8 mouse cellular contexts compared by ENCODE assay signal in the genomic region with DNA sequence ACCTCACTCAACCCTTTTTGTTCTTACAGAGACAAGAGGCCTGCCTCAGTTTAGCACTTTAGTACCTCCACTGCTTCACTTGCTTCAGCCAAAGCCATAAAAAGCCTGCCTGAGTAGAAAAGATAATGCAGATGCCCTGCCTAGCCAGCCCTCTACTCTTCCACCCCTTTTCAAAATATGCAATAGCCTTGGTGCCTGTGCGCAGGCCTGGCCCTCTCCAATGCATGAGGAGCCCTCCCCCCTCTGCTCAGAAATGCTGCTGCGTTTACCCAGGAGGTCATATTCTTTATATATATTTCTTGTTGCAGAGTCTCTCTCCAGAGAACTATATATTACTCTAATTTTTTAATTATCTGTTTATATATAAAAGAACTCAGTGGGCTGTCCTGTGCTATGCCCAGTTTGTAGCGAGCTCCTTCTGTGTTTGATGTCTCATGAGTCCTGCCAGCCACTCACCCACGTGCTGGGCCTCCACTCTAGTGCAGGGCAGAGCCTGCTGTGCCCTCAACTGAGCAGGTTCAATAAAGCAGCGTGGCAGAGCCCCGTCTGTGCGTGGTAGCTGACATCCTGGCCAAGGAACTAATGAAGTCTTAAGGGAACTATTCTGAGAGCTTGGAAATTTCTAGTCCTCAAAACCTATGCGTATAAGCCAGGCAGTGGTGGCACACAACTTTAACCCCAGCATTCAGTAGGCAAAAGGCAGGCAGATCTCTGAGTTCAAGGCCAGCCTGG. TPM values are rescaled to one million over a fixed set of nuclear protein-coding genes. Genes with fewer than 3 reads are reported as not detected.
DNase-seq lines count a peak whose midpoint lies in the region; ATAC-seq and TF ChIP-seq lines count a peak whose summit lies in the region.

No protein-coding gene starts in this region.

- intact Hi-C loops in gastrocnemius, postnatal 14 days (cut with DNase I; ENCODE audit: low total_unique reads), result no loop called here

- no peaks in the 10 kb centered on the region; the same call in 1 of the 2 replicates for H3K4me1 ChIP-seq in lung, postnatal 0 days (ENCODE audit: insufficient read depth, low read depth, low read length)
- peaks cover 7% of the 10 kb centered on the region for H3K4me1 ChIP-seq in embryonic fibroblast, embryonic 13.5 days (ENCODE audit: control insufficient read depth, insufficient read depth, low read length)
- peaks cover 27% of the 10 kb centered on the region for H3K4me1 ChIP-seq in limb, embryonic 13.5 days
- H3K4me1 ChIP-seq in stomach, embryonic 14.5 days (ENCODE audit: control insufficient read depth, insufficient read depth, low read length), result peaks cover 25% of the 10 kb centered on the region

- no peaks in the 10 kb centered on the region for H3K9me3 ChIP-seq in lung, postnatal 0 days (ENCODE audit: low read length)
- H3K9me3 ChIP-seq in limb, embryonic 13.5 days, result no peaks in the 10 kb centered on the region
- no peaks in the 10 kb centered on the region for H3K9me3 ChIP-seq in stomach, embryonic 14.5 days (ENCODE audit: control insufficient read depth, low read depth, low read length)

- H3K36me3 ChIP-seq in lung, postnatal 0 days (ENCODE audit: insufficient read depth, low read length), result peaks cover 4% of the 10 kb centered on the region; the same call in 1 of the 2 replicates
- peaks cover 29% of the 10 kb centered on the region for H3K36me3 ChIP-seq in limb, embryonic 13.5 days
- peaks cover 9% of the 10 kb centered on the region; the same call in 1 of the 2 replicates for H3K36me3 ChIP-seq in stomach, embryonic 14.5 days (ENCODE audit: control insufficient read depth, insufficient read depth, low read length)

- no peaks in the 10 kb centered on the region for H3K27me3 ChIP-seq in lung, postnatal 0 days (replicated peaks; ENCODE audit: insufficient read depth, low read length)
- no peaks in the 10 kb centered on the region for H3K27me3 ChIP-seq in limb, embryonic 13.5 days
- no peaks in the 10 kb centered on the region for H3K27me3 ChIP-seq in stomach, embryonic 14.5 days (ENCODE audit: control insufficient read depth, insufficient read depth, low read length)

- no peak overlapping the region for H3K4me3 ChIP-seq in lung, postnatal 0 days (ENCODE audit: low read depth, low read length)
- no peak overlapping the region for H3K4me3 ChIP-seq in embryonic fibroblast, embryonic 13.5 days (ENCODE audit: insufficient read depth, low read length)
- H3K4me3 ChIP-seq in limb, embryonic 13.5 days, result no peak overlapping the region
- no peak overlapping the region for H3K4me3 ChIP-seq in stomach, embryonic 14.5 days (ENCODE audit: low read depth, low read length)

- TF ChIP-seq CTCF in lung, postnatal 0 days (IDR thresholded peaks at IDR 0.05), result no peak
- TF ChIP-seq CTCF in embryonic fibroblast, embryonic 13.5 days (IDR thresholded peaks at IDR 0.05; ENCODE audit: borderline replicate concordance, insufficient read depth, low read length), result no peak

- H3K27ac ChIP-seq in lung, postnatal 0 days (ENCODE audit: low read length), result peak overlapping the region; percentile 71
- H3K27ac ChIP-seq in embryonic fibroblast, embryonic 13.5 days (ENCODE audit: insufficient read depth, low read length), result peak overlapping the region; percentile 79
- peak overlapping the region; percentile 55; the same call in 1 of the 2 replicates for H3K27ac ChIP-seq in limb, embryonic 13.5 days
- H3K27ac ChIP-seq in stomach, embryonic 14.5 days (ENCODE audit: low read length), result peak overlapping the region; percentile 94

- TF ChIP-seq POLR2A in embryonic fibroblast, embryonic 13.5 days (IDR thresholded peaks at IDR 0.05; ENCODE audit: low read depth, low read length), result no peak

- WGBS in lung, postnatal 0 days, result 40% methylated on average over 8 of the region's 8 CpGs
- WGBS in limb, embryonic 13.5 days, result 31% methylated on average over 8 of the region's 8 CpGs
- 35% methylated on average over 8 of the region's 8 CpGs for WGBS in stomach, embryonic 14.5 days

- H3K9ac ChIP-seq in lung, postnatal 0 days (replicated peaks; ENCODE audit: low read depth), result no peak overlapping the region
- peak overlapping the region; percentile 13; the same call in 1 of the 2 replicates for H3K9ac ChIP-seq in limb, embryonic 13.5 days
- no peak overlapping the region for H3K9ac ChIP-seq in stomach, embryonic 14.5 days (replicated peaks; ENCODE audit: low read depth, low read length)

- no peak overlapping the region for H3K4me2 ChIP-seq in lung, postnatal 0 days (replicated peaks; ENCODE audit: low read depth, low read length)
- H3K4me2 ChIP-seq in limb, embryonic 13.5 days (replicated peaks), result no peak overlapping the region
- no peak overlapping the region for H3K4me2 ChIP-seq in stomach, embryonic 14.5 days (replicated peaks; ENCODE audit: low read depth, low read length)

- no peak for DNase-seq in lung, postnatal 0 days (ENCODE audit: low spot score)
- DNase-seq in lung, postnatal 25 days (ENCODE audit: low spot score), result no peak
- no peak for DNase-seq in left cerebral cortex, adult 8-10 months (ENCODE audit: low spot score in 2 of 2)
- no peak for DNase-seq in gastrocnemius, postnatal 14 days

- no peak; the same call in 1 of the 2 replicates for ATAC-seq in lung, postnatal 0 days
- peak; percentile 32; the same call in 1 of the 2 replicates for ATAC-seq in limb, embryonic 13.5 days (ENCODE audit: low FRiP score, low read depth)
- ATAC-seq in stomach, embryonic 14.5 days (ENCODE audit: insufficient number of reproducible peaks, insufficient read depth, low FRiP score, low read depth), result peak; percentile 30; the same call in 1 of the 2 replicates
- no peak for ATAC-seq in inflammation-experienced regulatory T-cells, adult 6 months

- TF ChIP-seq EP300 in lung, postnatal 0 days (IDR thresholded peaks at IDR 0.05), result no peak

RNA-seq across cellular contexts. Expression of a gene that starts 15.1 kb away (rescaled TPM):
- polyA plus RNA-seq in lung, postnatal 0 days (2015; fragmentation: Nextera tagmentation; extraction: Ambion mirVana), result 0.06 and 0.20 TPM in 2 replicates
- not detected in 2 replicates for polyA plus RNA-seq in embryonic fibroblast, embryonic 13.5 days (2011; ENCODE audit: insufficient read length, low read depth, missing spikeins)
- polyA plus RNA-seq in limb, embryonic 13.5 days (2015; fragmentation: Nextera tagmentation; extraction: Ambion mirVana), result 0.10 TPM in 1 of 2 replicates, not detected in the other
- 0.14 and 0.33 TPM in 2 replicates for polyA plus RNA-seq in stomach, embryonic 14.5 days (2014; fragmentation: Nextera tagmentation; extraction: Ambion mirVana)
- under 1 TPM in 2 of 3 experiments, not detected in 1; 0.33 to 0.55 TPM for polyA plus RNA-seq in inflammation-experienced regulatory T-cells, adult 6 months (2017; shearing (Covaris generic))
- total RNA-seq in left cerebral cortex, adult 8-10 months (2022), result under 1 TPM in 2 of 4 experiments, not detected in 2; 0.18 to 0.34 TPM
- under 1 TPM in 1 of 2 experiments, not detected in 1; 0.12 TPM for total RNA-seq in gastrocnemius, postnatal 14 days (2021)

RNA-seq across cellular contexts. Expression of a gene that starts 19.2 kb away (rescaled TPM):
- 12.3 and 14.2 TPM in 2 replicates for polyA plus RNA-seq in lung, postnatal 0 days (2015; fragmentation: Nextera tagmentation; extraction: Ambion mirVana)
- 7.1 and 11.5 TPM in 2 replicates for polyA plus RNA-seq in embryonic fibroblast, embryonic 13.5 days (2011; ENCODE audit: insufficient read length, low read depth, missing spikeins)
- polyA plus RNA-seq in limb, embryonic 13.5 days (2015; fragmentation: Nextera tagmentation; extraction: Ambion mirVana), result 6.6 and 7.3 TPM in 2 replicates
- polyA plus RNA-seq in stomach, embryonic 14.5 days (2014; fragmentation: Nextera tagmentation; extraction: Ambion mirVana), result 25.6 and 26.0 TPM in 2 replicates
- polyA plus RNA-seq in inflammation-experienced regulatory T-cells, adult 6 months (2017; shearing (Covaris generic)), result not detected
- total RNA-seq in left cerebral cortex, adult 8-10 months (2022), result 10 to 100 TPM; 13.5 to 15.9 (median 15.3) TPM
- 10 to 100 TPM; 22.0 to 26.9 TPM for total RNA-seq in gastrocnemius, postnatal 14 days (2021)

RNA-seq across cellular contexts. Expression of a gene that starts 20.0 kb away (rescaled TPM):
- polyA plus RNA-seq in lung, postnatal 0 days (2015; fragmentation: Nextera tagmentation; extraction: Ambion mirVana), result 0.24 and 0.56 TPM in 2 replicates
- polyA plus RNA-seq in embryonic fibroblast, embryonic 13.5 days (2011; ENCODE audit: insufficient read length, low read depth, missing spikeins), result 3.0 TPM in 2 replicates
- polyA plus RNA-seq in limb, embryonic 13.5 days (2015; fragmentation: Nextera tagmentation; extraction: Ambion mirVana), result 0.27 and 0.46 TPM in 2 replicates
- polyA plus RNA-seq in stomach, embryonic 14.5 days (2014; fragmentation: Nextera tagmentation; extraction: Ambion mirVana), result 2.1 and 2.2 TPM in 2 replicates
- under 1 TPM in 2 of 3 experiments, not detected in 1; 0.09 to 0.15 TPM for polyA plus RNA-seq in inflammation-experienced regulatory T-cells, adult 6 months (2017; shearing (Covaris generic))
- 100 to 1,000 TPM; 173 to 184 (median 176) TPM for total RNA-seq in left cerebral cortex, adult 8-10 months (2022)
- total RNA-seq in gastrocnemius, postnatal 14 days (2021), result 1 to 10 TPM; 1.8 to 2.4 TPM

RNA-seq across cellular contexts. Expression of a gene that starts 34.6 kb away (rescaled TPM):
- polyA plus RNA-seq in lung, postnatal 0 days (2015; fragmentation: Nextera tagmentation; extraction: Ambion mirVana), result 1.9 and 2.3 TPM in 2 replicates
- 5.5 and 6.1 TPM in 2 replicates for polyA plus RNA-seq in embryonic fibroblast, embryonic 13.5 days (2011; ENCODE audit: insufficient read length, low read depth, missing spikeins)
- polyA plus RNA-seq in limb, embryonic 13.5 days (2015; fragmentation: Nextera tagmentation; extraction: Ambion mirVana), result 7.3 and 7.4 TPM in 2 replicates
- polyA plus RNA-seq in stomach, embryonic 14.5 days (2014; fragmentation: Nextera tagmentation; extraction: Ambion mirVana), result 3.6 and 4.5 TPM in 2 replicates
- polyA plus RNA-seq in inflammation-experienced regulatory T-cells, adult 6 months (2017; shearing (Covaris generic)), result 1 to 10 TPM; 1.2 to 1.8 (median 1.5) TPM
- 10 to 100 TPM; 53.1 to 58.8 (median 56.7) TPM for total RNA-seq in left cerebral cortex, adult 8-10 months (2022)
- total RNA-seq in gastrocnemius, postnatal 14 days (2021), result 1 to 10 TPM; 3.1 to 4.6 TPM

RNA-seq across cellular contexts. Expression of a gene that starts 35.9 kb away (rescaled TPM):
- 17.1 and 17.4 TPM in 2 replicates for polyA plus RNA-seq in lung, postnatal 0 days (2015; fragmentation: Nextera tagmentation; extraction: Ambion mirVana)
- polyA plus RNA-seq in embryonic fibroblast, embryonic 13.5 days (2011; ENCODE audit: insufficient read length, low read depth, missing spikeins), result 13.9 and 14.4 TPM in 2 replicates
- 14.6 and 17.5 TPM in 2 replicates for polyA plus RNA-seq in limb, embryonic 13.5 days (2015; fragmentation: Nextera tagmentation; extraction: Ambion mirVana)
- polyA plus RNA-seq in stomach, embryonic 14.5 days (2014; fragmentation: Nextera tagmentation; extraction: Ambion mirVana), result 17.7 and 19.1 TPM in 2 replicates
- polyA plus RNA-seq in inflammation-experienced regulatory T-cells, adult 6 months (2017; shearing (Covaris generic)), result 10 to 100 TPM; 38.0 to 70.6 (median 62.7) TPM
- 10 to 100 TPM; 62.4 to 63.9 (median 63.7) TPM for total RNA-seq in left cerebral cortex, adult 8-10 months (2022)
- 10 to 100 TPM; 13.5 to 18.1 TPM for total RNA-seq in gastrocnemius, postnatal 14 days (2021)

Comparison
In these comparisons a context has a peak if more than half of its experiments do, and no peak if none do; other contexts are left out.
1. ATAC-seq: peak in limb, embryonic 13.5 days (single experiment) and stomach, embryonic 14.5 days (single experiment); none in lung, postnatal 0 days (single experiment) and inflammation-experienced regulatory T-cells, adult 6 months (single experiment).
2. Peak in every context shown above with its lines, with median percentiles within 50 percentile points of each other: H3K27ac ChIP-seq.